Comparison of ENCODE assay signal across 20 mouse cellular contexts in the genomic region with DNA sequence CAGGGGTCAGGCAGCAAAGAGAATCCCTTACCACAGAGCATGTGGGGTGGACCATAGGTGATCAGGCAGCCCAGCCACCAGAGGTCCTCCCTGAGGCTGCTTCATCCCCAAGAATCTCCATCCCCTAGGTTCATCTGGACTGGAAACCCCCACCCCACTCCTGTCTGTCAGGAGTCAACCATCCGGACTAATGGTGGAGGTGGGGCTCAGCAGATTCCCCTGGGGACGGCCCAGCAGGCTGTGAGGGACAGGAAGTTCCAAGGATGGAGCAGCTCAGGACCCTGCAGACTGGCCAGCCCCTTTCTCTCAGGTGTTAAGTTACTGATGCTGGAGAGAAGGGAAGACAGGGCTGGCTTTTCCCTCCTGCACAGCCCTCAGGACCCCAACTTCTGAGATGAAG. TPM values are rescaled to one million over a fixed set of nuclear protein-coding genes. Genes with fewer than 3 reads are reported as not detected.
A peak's percentile ranks its signal among the peaks of the same experiment; 100 is the strongest.
DNase-seq lines count a peak whose midpoint lies in the region; ATAC-seq and TF ChIP-seq lines count a peak whose summit lies in the region.
"Had no signal": no experiment of that assay in that cellular context is flagged by ENCODE, and none has a peak within 500 bp of the region (broad histone marks: within the 10 kb centered on the region; RNA-seq: fewer than 3 reads in every experiment).

No protein-coding gene starts in this region.

- no peak overlapping the region for H3K27ac ChIP-seq in intestine, postnatal 0 days (ENCODE audit: low read depth, low read length)
- H3K27ac ChIP-seq in intestine, embryonic 15.5 days = no peak overlapping the region
- no peak overlapping the region for H3K27ac ChIP-seq in midbrain, postnatal 0 days (ENCODE audit: low read depth, low read length)
- H3K27ac ChIP-seq in midbrain, embryonic 10.5 days (replicated peaks) = no peak overlapping the region
- H3K27ac ChIP-seq in hindbrain, embryonic 13.5 days = peak overlapping the region; percentile 12; the same call in 1 of the 2 replicates
- H3K27ac ChIP-seq: embryonic facial prominence, embryonic 15.5 days; gastrocnemius, adult 2 months; heart, embryonic 10.5 days; neural tube, embryonic 12.5 days had no signal

- no peak for DNase-seq in midbrain, postnatal 0 days (ENCODE audit: low spot score)
- DNase-seq in midbrain, embryonic 10.5 days (ENCODE audit: low spot score) = no peak
- no peak for DNase-seq in cerebellum, adult 11-12 months
- no peak for DNase-seq in heart, postnatal 25 days (ENCODE audit: low spot score)
- DNase-seq: B cell, adult 2 months; cerebellum, adult 2 months; cerebellum, postnatal 36 days; gastrocnemius, adult 2 months; kidney, postnatal 10 days; lung, adult 18-20 months; lung, postnatal 36 days; right cerebral cortex, postnatal 14 days; thymus, postnatal 4 days had no signal

- H3K4me3 ChIP-seq in intestine, postnatal 0 days (ENCODE audit: low read depth, low read length) = no peak overlapping the region
- no peak overlapping the region for H3K4me3 ChIP-seq in intestine, embryonic 15.5 days (replicated peaks)
- no peak overlapping the region for H3K4me3 ChIP-seq in midbrain, postnatal 0 days (ENCODE audit: low read depth, low read length)
- H3K4me3 ChIP-seq in midbrain, embryonic 10.5 days = no peak overlapping the region
- H3K4me3 ChIP-seq in hindbrain, embryonic 13.5 days = no peak overlapping the region
- H3K4me3 ChIP-seq: embryonic facial prominence, embryonic 15.5 days; gastrocnemius, adult 2 months; heart, embryonic 10.5 days; neural tube, embryonic 12.5 days had no signal

- intact Hi-C loops in heart, postnatal 25 days (cut with DNase I) = no loop called here

- WGBS in intestine, postnatal 0 days = 5% methylated on average over 2 of the region's 2 CpGs
- 10% methylated on average over 2 of the region's 2 CpGs for WGBS in intestine, embryonic 15.5 days
- WGBS in midbrain, postnatal 0 days = 8% methylated on average over 2 of the region's 2 CpGs
- WGBS in midbrain, embryonic 10.5 days = 5% methylated on average over 2 of the region's 2 CpGs
- WGBS in hindbrain, embryonic 13.5 days = 0% methylated on average over 2 of the region's 2 CpGs

- no peak overlapping the region for H3K4me2 ChIP-seq in intestine, postnatal 0 days (replicated peaks; ENCODE audit: low read depth)
- H3K4me2 ChIP-seq in intestine, embryonic 15.5 days (replicated peaks) = no peak overlapping the region
- no peak overlapping the region for H3K4me2 ChIP-seq in midbrain, postnatal 0 days (ENCODE audit: low read depth, low read length, poor library complexity, severe bottlenecking)
- no peak overlapping the region for H3K4me2 ChIP-seq in hindbrain, embryonic 13.5 days
- H3K4me2 ChIP-seq: embryonic facial prominence, embryonic 15.5 days; liver, embryonic 11.5 days had no signal

- H3K9me3 ChIP-seq in intestine, postnatal 0 days (ENCODE audit: control insufficient read depth) = no peaks in the 10 kb centered on the region
- no peaks in the 10 kb centered on the region for H3K9me3 ChIP-seq in intestine, embryonic 15.5 days
- no peaks in the 10 kb centered on the region for H3K9me3 ChIP-seq in midbrain, postnatal 0 days (ENCODE audit: low read length)
- H3K9me3 ChIP-seq in midbrain, embryonic 10.5 days (replicated peaks) = no peaks in the 10 kb centered on the region
- H3K9me3 ChIP-seq in hindbrain, embryonic 13.5 days = no peaks in the 10 kb centered on the region
- H3K9me3 ChIP-seq: embryonic facial prominence, embryonic 15.5 days; heart, embryonic 10.5 days; neural tube, embryonic 12.5 days had no signal

- TF ChIP-seq CTCF in intestine, postnatal 0 days (IDR thresholded peaks at IDR 0.05; ENCODE audit: low read depth) = 0 out of 2 replicates have a peak, but pooled peaks have one; percentile 12
- 0 out of 2 replicates have a peak, but pooled peaks have one; percentile 2 for TF ChIP-seq CTCF in midbrain, postnatal 0 days (IDR thresholded peaks at IDR 0.05)

- ATAC-seq in intestine, postnatal 0 days = no peak
- no peak for ATAC-seq in intestine, embryonic 15.5 days
- ATAC-seq in midbrain, postnatal 0 days (ENCODE audit: low FRiP score) = no peak
- no peak for ATAC-seq in hindbrain, embryonic 13.5 days (ENCODE audit: low FRiP score)

- no peak overlapping the region for H3K9ac ChIP-seq in intestine, postnatal 0 days (ENCODE audit: low read depth, low read length)
- H3K9ac ChIP-seq in intestine, embryonic 15.5 days = no peak overlapping the region
- H3K9ac ChIP-seq in midbrain, postnatal 0 days (replicated peaks; ENCODE audit: low read length, poor library complexity, severe bottlenecking) = no peak overlapping the region
- no peak overlapping the region for H3K9ac ChIP-seq in hindbrain, embryonic 13.5 days
- H3K9ac ChIP-seq: embryonic facial prominence, embryonic 15.5 days; neural tube, embryonic 12.5 days had no signal

- no peaks in the 10 kb centered on the region for H3K36me3 ChIP-seq in intestine, postnatal 0 days (ENCODE audit: control insufficient read depth, insufficient read depth)
- H3K36me3 ChIP-seq in intestine, embryonic 15.5 days = no peaks in the 10 kb centered on the region
- no peaks in the 10 kb centered on the region for H3K36me3 ChIP-seq in midbrain, postnatal 0 days (ENCODE audit: insufficient read depth, low read length)
- H3K36me3 ChIP-seq in midbrain, embryonic 10.5 days = no peaks in the 10 kb centered on the region
- no peaks in the 10 kb centered on the region for H3K36me3 ChIP-seq in hindbrain, embryonic 13.5 days
- H3K36me3 ChIP-seq: embryonic facial prominence, embryonic 15.5 days; heart, embryonic 10.5 days; neural tube, embryonic 12.5 days had no signal

- no peaks in the 10 kb centered on the region for H3K4me1 ChIP-seq in intestine, postnatal 0 days (replicated peaks; ENCODE audit: control insufficient read depth, insufficient read depth, low read length)
- H3K4me1 ChIP-seq in intestine, embryonic 15.5 days (replicated peaks) = peaks cover 16% of the 10 kb centered on the region
- H3K4me1 ChIP-seq in midbrain, postnatal 0 days (ENCODE audit: insufficient read depth, low read length) = peaks cover 4% of the 10 kb centered on the region; the same call in 1 of the 2 replicates
- peaks cover 36% of the 10 kb centered on the region for H3K4me1 ChIP-seq in midbrain, embryonic 10.5 days
- peaks cover 43% of the 10 kb centered on the region for H3K4me1 ChIP-seq in hindbrain, embryonic 13.5 days (replicated peaks)

- H3K27me3 ChIP-seq in intestine, postnatal 0 days (replicated peaks; ENCODE audit: control insufficient read depth, insufficient read depth, low read length) = peaks cover 38% of the 10 kb centered on the region
- peaks cover 31% of the 10 kb centered on the region for H3K27me3 ChIP-seq in intestine, embryonic 15.5 days (replicated peaks)
- H3K27me3 ChIP-seq in midbrain, postnatal 0 days (ENCODE audit: insufficient read depth, low read length) = no peaks in the 10 kb centered on the region; the same call in none of the 2 replicates
- peaks cover 84% of the 10 kb centered on the region for H3K27me3 ChIP-seq in midbrain, embryonic 10.5 days (ENCODE audit: low read depth, poor library complexity, severe bottlenecking)
- H3K27me3 ChIP-seq in hindbrain, embryonic 13.5 days = peaks cover 79% of the 10 kb centered on the region

RNA-seq across cellular contexts. Expression of gene Micall2, which starts 52.9 kb away (rescaled TPM):
- 12.8 and 13.0 TPM in 2 replicates for polyA plus RNA-seq in intestine, postnatal 0 days (2015; fragmentation: Nextera tagmentation; extraction: Ambion mirVana)
- 8.3 and 8.4 TPM in 2 replicates for polyA plus RNA-seq in intestine, embryonic 15.5 days (2015; fragmentation: Nextera tagmentation; extraction: Ambion mirVana)
- 10.8 and 16.6 TPM in 2 replicates for total RNA-seq in midbrain, postnatal 0 days (2014; rRNA removed)
- polyA plus RNA-seq in midbrain, postnatal 0 days (2015; fragmentation: Nextera tagmentation; extraction: Ambion mirVana) = 15.1 and 17.4 TPM in 2 replicates
- polyA plus RNA-seq in midbrain, embryonic 10.5 days (2016; fragmentation: Nextera tagmentation; extraction: Ambion mirVana) = 5.7 and 7.8 TPM in 2 replicates
- 8.1 TPM in 2 replicates for polyA plus RNA-seq in hindbrain, embryonic 13.5 days (2015; fragmentation: Nextera tagmentation; extraction: Ambion mirVana)
- total RNA-seq in heart, postnatal 25 days (2021) = 1 to 10 TPM; 2.7 to 3.2 TPM
